Mouse (Mus musculus) embryonic stem cell, embryonic (primary cell): Measurements from ENCODE around the gene Jmjd1c.

Experiments
- CTCF ChIA-PET, 4 experiments: fragments of 300-600 bp in 2 of 4; fragments of 350-600 bp in 2 of 4; sonication (Branson Sonifier 250); formaldehyde crosslinking; loops; one replicate each; lab custom pipeline; 2022; ENCODE audit warnings: inconsistent platforms in 2 of 4; lab: Charles Lee
- POLR2A ChIA-PET, 4 experiments: fragments of 300-600 bp in 2 of 4; fragments of 350-600 bp in 2 of 4; sonication (Branson Sonifier 250); formaldehyde crosslinking; loops; one replicate each; lab custom pipeline; 2022; ENCODE audit warnings: antibody characterized with exemption in 4 of 4, inconsistent platforms in 1 of 4; lab: Charles Lee

Gene Jmjd1c

DNA sequence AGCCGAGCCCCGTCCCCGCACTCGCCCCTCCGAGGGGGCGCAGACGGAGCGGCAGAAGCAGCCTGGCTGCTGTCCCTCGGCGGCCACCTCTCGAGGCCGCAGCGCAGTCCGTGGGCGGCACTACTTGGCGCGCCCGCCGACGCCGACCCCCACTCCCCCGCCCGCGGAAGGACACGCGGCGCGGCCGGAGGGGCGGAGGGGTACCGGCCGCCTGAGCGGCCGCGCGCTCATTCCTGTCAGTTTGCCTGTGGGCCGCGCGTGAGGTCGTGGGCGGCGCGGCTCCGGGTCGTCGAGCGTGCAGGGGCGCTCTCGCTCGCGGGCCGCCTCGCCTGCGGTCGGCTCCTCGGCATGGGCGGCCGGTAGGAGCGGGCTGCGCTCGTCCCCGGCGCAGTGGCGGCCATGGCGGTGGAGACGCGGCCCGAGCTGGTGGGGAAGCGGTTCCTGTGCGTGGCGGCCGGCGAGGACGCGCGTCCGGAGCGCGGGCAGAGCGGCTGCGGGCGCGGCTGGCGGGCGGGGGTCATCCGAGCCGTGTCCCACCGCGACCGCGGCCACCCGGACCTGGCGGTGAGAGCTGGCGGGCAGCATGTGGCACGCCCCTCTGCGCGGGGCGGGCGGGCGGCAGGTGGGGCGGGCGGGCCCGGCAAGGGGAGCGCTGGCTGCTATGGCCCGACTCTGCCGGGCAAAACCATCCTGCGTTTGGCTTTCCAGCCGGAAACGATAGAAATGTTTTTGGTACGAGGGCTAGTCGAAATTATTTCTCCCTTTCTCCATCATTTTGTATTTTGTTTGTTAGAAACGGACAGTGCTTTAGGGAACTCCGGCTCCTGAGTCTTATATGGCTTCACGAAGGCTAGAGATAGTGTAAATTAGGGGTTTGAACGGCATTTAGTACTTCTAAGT, 31.2 kb downstream of the Jmjd1c start:
- ChIA-PET POLR2A (interaction anchor here (0.8 to 2.4 kb wide), 30 partner anchors 8 to 210 kb away, joined by 3 to 12 read pairs (median 4); partner anchors contain the start of genes Reep3 (in 2 of the 4) and Jmjd1c (in 1 of the 4)), CTCF (interaction anchor here in 1 of 4 experiments (0.6 kb wide), 1 partner anchor 1013 kb away, joined by 3 read pairs; no protein-coding TSS in a partner anchor)

DNA sequence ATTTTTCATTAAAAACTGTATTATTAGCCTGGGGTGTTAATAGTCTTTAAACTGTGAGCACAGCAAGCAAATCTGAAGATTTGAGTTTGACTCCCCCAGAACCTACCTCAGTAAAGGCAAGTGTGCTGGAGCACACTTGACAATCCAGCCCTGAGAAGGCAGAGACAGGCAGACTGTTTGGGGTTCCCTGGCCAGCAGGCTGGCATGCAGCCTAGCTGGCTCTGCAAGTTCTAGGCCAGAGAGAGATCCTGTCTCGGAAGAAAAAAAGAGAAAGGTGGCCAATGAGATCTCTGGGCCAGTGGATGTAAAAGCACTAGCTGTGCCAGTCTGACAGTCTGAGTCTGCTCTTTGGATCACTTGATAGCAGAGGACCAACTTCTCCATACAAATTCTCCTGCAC, 33.6 kb downstream of the Jmjd1c start:
- CTCF ChIA-PET, result no interaction called here
- POLR2A ChIA-PET, result interaction anchor here in 1 of 4 experiments (0.5 to 2.3 kb wide), 3 partner anchors 10 to 225 kb away, joined by 3 to 10 read pairs (median 6); no protein-coding TSS in a partner anchor

DNA sequence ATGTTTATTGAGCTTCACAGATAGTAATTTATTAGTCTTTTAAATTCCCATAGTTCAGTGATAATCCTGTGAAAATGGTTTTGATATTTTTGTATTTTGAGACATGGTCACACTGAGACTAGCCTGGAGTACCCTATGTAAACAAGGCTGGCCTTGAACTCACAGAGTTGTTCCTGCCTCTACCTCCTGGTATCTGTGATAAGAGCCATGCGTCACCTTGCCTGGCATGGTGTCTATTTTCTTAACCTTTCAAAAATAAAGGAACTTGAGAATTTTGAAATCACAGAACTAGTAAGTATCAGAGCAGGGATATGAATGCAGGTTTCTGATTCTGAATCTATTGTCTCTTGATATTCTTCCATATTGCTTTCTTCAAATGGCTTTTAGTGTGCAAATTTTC, 35.8 kb downstream of the Jmjd1c start:
- CTCF ChIA-PET, result interaction anchor here in 1 of 4 experiments (0.6 kb wide), 1 partner anchor 95 kb away, joined by 5 read pairs; no protein-coding TSS in a partner anchor

DNA sequence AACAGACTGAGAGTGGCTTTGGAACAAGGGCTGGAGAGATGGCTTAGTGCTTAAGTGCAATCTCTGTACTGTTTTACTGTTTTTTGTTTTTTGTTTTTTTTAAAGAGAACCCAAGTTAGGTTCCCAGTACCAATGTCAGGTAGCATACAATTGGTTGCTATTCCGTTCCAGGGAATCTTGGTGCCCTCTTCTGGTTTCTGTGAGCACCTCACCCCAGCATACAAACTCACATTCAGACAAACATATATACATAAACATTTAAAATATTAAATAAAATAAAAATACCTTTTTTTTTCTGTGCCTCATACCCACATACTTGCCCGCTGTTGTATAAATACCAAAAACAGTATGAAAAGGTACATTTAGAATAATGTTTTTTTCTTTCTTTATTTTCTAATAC, 38.4 kb downstream of the Jmjd1c start:
- POLR2A ChIA-PET, result interaction anchor here in 1 of 4 experiments (1.4 kb wide), 1 partner anchor 9 kb away, joined by 5 read pairs; no protein-coding TSS in a partner anchor
- CTCF ChIA-PET, result no interaction called here

More for the DNA sequence above, 35.8 kb downstream of the Jmjd1c start:
- POLR2A ChIA-PET, result interaction anchor here in 3 of 4 experiments (0.6 to 2.3 kb wide), 14 partner anchors 8 to 215 kb away, joined by 3 to 10 read pairs (median 4); no protein-coding TSS in a partner anchor

- ChIA-PET CTCF (no interaction called here), POLR2A (interaction anchor here in 3 of 4 experiments (0.8 to 1.8 kb wide), 4 partner anchors 36 to 134 kb away, joined by 3 to 5 read pairs (median 3); no protein-coding TSS in a partner anchor)
Measured at GRCm38 (mm10) chr10:67137437-67137836, 41.5 kb downstream of the Jmjd1c start.

DNA sequence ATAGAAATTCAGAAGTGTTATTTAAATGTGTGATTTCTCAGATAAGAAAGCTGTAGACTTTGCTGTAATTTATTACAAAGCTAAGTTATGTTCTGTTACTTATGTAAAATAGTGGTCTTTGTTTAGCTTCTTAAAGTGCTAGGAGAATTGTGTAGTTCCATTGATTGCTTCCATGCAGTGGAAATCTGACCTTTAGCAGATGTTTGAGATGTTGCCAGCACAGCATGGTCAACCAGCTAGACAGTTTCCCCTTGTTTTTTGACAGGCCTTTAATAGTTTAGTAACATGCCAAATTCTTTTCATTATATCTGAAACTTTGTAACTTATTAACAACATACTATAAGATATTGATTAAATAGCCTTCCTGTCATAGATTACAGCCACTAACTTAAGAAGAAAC, 47.7 kb downstream of the Jmjd1c start:
- ChIA-PET CTCF (interaction anchor here in 3 of 4 experiments (0.6 to 1.7 kb wide), 7 partner anchors 8 to 734 kb away, joined by 3 to 7 read pairs (median 3); no protein-coding TSS in a partner anchor), POLR2A (interaction anchor here in 2 of 4 experiments (0.6 to 1.7 kb wide), 6 partner anchors 8 to 147 kb away, joined by 3 to 6 read pairs (median 3); no protein-coding TSS in a partner anchor)

- CTCF ChIA-PET, result interaction anchor here in 1 of 4 experiments (0.6 kb wide), 1 partner anchor 734 kb away, joined by 3 read pairs; no protein-coding TSS in a partner anchor
- POLR2A ChIA-PET, result interaction anchor here in 1 of 4 experiments (1.1 kb wide), 1 partner anchor 43 kb away, joined by 4 read pairs; no protein-coding TSS in a partner anchor
Measured at GRCm38 (mm10) chr10:67144269-67144668, 48.3 kb downstream of the Jmjd1c start.

DNA sequence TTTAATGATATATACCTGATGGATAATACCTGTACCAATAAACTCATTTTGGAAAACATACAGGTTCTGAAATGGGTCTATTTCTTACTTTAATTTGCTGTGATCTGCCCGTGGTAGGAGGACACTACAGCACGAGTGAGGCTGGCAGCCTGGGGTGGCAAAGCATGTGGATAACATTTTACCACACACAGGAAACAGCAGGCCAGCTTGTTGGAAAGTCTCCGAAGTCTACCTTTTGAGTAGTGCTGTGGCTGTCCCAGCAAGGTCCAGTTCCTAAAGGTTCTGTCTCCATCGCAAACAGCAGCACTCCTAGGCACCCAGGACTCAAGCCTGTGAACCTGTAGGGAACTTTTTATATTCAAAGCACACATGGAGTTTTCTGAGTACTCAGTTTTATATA, 49.7 kb downstream of the Jmjd1c start:
- CTCF ChIA-PET, result no interaction called here

GRCm38 (mm10) chr10:67151766-67152165, 55.8 kb downstream of the Jmjd1c start:
- CTCF ChIA-PET, result interaction anchor here in 1 of 4 experiments (0.7 kb wide), 1 partner anchor 9 kb away, joined by 3 read pairs; no protein-coding TSS in a partner anchor
- POLR2A ChIA-PET, result interaction anchor here in 3 of 4 experiments (0.6 to 1.9 kb wide), 7 partner anchors 9 to 826 kb away, joined by 3 to 6 read pairs (median 4); no protein-coding TSS in a partner anchor

More for the DNA sequence above, 49.7 kb downstream of the Jmjd1c start:
- POLR2A ChIA-PET, result interaction anchor here in 2 of 4 experiments (1.0 to 1.6 kb wide), 2 partner anchors 11 to 43 kb away, joined by 4 read pairs; no protein-coding TSS in a partner anchor

DNA sequence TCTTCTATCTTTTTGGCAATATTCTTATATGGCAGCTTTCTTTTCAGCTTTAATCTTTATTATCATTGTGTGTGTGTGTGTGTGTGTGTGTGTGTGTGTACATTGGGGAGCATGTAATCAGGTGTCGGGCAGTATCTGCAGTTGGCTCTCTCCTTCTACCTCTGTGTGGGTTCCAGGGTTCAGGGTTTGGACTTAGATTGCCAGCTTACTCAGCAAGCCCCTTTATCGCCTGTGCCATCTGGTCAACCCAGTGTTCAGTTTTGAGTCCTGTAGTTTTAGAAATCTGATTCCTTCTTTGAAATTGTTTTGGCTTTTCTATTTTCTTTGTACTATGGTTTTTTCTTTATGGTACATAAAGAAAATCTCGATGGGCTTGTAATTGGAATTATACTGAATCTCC, 58.7 kb downstream of the Jmjd1c start:
- POLR2A ChIA-PET, result interaction anchor here in 2 of 4 experiments (0.7 to 2.0 kb wide), 6 partner anchors 9 to 150 kb away, joined by 3 to 6 read pairs (median 4); no protein-coding TSS in a partner anchor
- CTCF ChIA-PET, result no interaction called here

GRCm38 (mm10) chr10:67174049-67174448, 78.1 kb downstream of the Jmjd1c start:
- CTCF ChIA-PET, result interaction anchor here in 2 of 4 experiments (0.5 kb wide), 2 partner anchors 103 to 245 kb away, joined by 6 to 7 read pairs; no protein-coding TSS in a partner anchor
- POLR2A ChIA-PET, result interaction anchor here in 1 of 4 experiments (1.8 to 5.9 kb wide), 3 partner anchors 11 to 16 kb away, joined by 5 to 28 read pairs (median 6); no protein-coding TSS in a partner anchor

- ChIA-PET CTCF (no interaction called here), POLR2A (interaction anchor here in 3 of 4 experiments (0.6 to 5.9 kb wide), 13 partner anchors 10 to 363 kb away, joined by 3 to 28 read pairs (median 3); no protein-coding TSS in a partner anchor)
Measured at GRCm38 (mm10) chr10:67176031-67176430, 80.1 kb downstream of the Jmjd1c start.

DNA sequence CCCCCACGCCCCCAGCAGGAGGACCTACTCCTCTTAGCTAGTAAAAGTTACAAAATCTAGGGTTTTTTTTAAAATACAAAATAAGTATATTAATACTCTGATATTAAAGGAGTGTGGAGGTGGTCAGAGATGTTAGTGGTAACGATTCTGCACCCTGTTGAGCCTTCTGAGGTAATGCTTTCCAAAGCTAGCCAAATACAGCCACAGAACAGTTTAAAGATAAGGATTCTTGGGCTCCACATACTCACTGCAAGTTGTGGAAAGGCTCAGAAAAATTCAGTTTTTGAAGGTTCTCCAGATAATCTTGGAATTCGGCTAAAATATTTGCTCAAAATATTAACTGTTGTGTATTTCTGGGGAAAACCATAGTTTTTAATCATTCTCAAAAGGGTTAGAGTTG, 81.0 kb downstream of the Jmjd1c start:
- ChIA-PET CTCF (interaction anchor here in 2 of 4 experiments (0.6 to 0.7 kb wide), 2 partner anchors 29 to 355 kb away, joined by 3 read pairs; no protein-coding TSS in a partner anchor), POLR2A (interaction anchor here in 3 of 4 experiments (0.7 to 5.9 kb wide), 4 partner anchors 9 to 256 kb away, joined by 3 to 28 read pairs (median 4); no protein-coding TSS in a partner anchor)

GRCm38 (mm10) chr10:67177410-67177809, 81.5 kb downstream of the Jmjd1c start:
- ChIA-PET CTCF (interaction anchor here in 2 of 4 experiments (0.6 to 0.7 kb wide), 2 partner anchors 29 to 355 kb away, joined by 3 read pairs; no protein-coding TSS in a partner anchor), POLR2A (interaction anchor here (0.6 to 5.9 kb wide), 5 partner anchors 8 to 52 kb away, joined by 3 to 28 read pairs (median 4); no protein-coding TSS in a partner anchor)

- ChIA-PET CTCF (no interaction called here), POLR2A (interaction anchor here in 2 of 4 experiments (0.9 to 1.6 kb wide), 5 partner anchors 13 to 177 kb away, joined by 3 to 5 read pairs (median 4); no protein-coding TSS in a partner anchor)
Measured at GRCm38 (mm10) chr10:67180021-67180420, 84.1 kb downstream of the Jmjd1c start.

GRCm38 (mm10) chr10:67180799-67181198, 84.9 kb downstream of the Jmjd1c start:
- ChIA-PET POLR2A (interaction anchor here in 2 of 4 experiments (0.9 to 1.6 kb wide), 5 partner anchors 12 to 178 kb away, joined by 3 to 5 read pairs (median 4); no protein-coding TSS in a partner anchor), CTCF (no interaction called here)

DNA sequence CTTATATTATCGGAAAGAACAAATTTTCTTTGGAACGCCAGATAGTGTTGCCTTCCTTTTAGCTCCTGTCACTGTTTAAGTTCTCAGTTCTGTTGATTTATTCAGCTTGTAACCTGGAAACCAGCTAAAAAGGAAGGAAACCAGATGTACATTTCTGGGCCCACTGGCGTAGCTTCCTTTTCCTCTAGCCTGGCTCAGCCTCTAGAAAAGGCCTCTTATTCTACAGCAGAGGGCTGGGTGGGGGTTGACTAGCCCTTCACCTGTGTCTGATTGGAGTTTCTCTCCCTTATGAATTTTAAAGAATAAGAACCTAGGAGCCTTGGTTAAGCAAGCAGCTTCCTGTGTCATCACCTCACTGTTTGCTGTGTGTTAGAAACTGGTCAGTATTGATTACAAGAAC, 86.7 kb downstream of the Jmjd1c start:
- POLR2A ChIA-PET, result interaction anchor here in 1 of 4 experiments (1.0 to 1.3 kb wide), 6 partner anchors 8 to 144 kb away, joined by 3 to 5 read pairs (median 3); partner anchors contain the start of gene Nrbf2
- CTCF ChIA-PET, result interaction anchor here (0.6 to 1.3 kb wide), 4 partner anchors 9 to 138 kb away, joined by 3 to 8 read pairs (median 3); no protein-coding TSS in a partner anchor
